Mouse (Mus musculus) ES-Bruce4 (cell line): ENCODE measurements around the gene Acsl6. TPM values are rescaled to one million over a fixed set of nuclear protein-coding genes. Genes with fewer than 3 reads are reported as not detected.
A peak's percentile ranks its signal among the peaks of the same experiment; 100 is the strongest.

Source experiments
- H3K27ac ChIP-seq: 2 replicates; pipeline ENCODE4 v1.5.1; 2012; ENCODE audit warnings: low read length, inconsistent platforms; ENCODE audit not compliant: insufficient read depth
- H3K27me3 ChIP-seq: 2 replicates; pipeline ENCODE4 v1.6.1; 2012; ENCODE audit warnings: mild to moderate bottlenecking, low read length, inconsistent platforms; ENCODE audit not compliant: control insufficient read depth, poor library complexity, insufficient read depth, severe bottlenecking
- H3K36me3 ChIP-seq: 2 replicates; pipeline ENCODE4 v1.6.1; 2012; ENCODE audit warnings: inconsistent platforms, mild to moderate bottlenecking, low read length, moderate library complexity; ENCODE audit not compliant: control insufficient read depth, poor library complexity, insufficient read depth, severe bottlenecking
- H3K4me1 ChIP-seq: one replicate; pipeline ENCODE4 v1.8.1; 2011; ENCODE audit warnings: low read length; ENCODE audit not compliant: control insufficient read depth, insufficient read depth
- H3K4me3 ChIP-seq: 2 replicates; pipeline ENCODE4 v1.5.1; 2011; ENCODE audit warnings: low read depth, mild to moderate bottlenecking, low read length
- H3K9ac ChIP-seq: 2 replicates; pipeline ENCODE4 v1.6.1; 2012; ENCODE audit warnings: low read depth, mild to moderate bottlenecking, inconsistent platforms; ENCODE audit not compliant: poor library complexity, severe bottlenecking
- H3K9me3 ChIP-seq: replicated peaks from 2 replicates; pipeline ENCODE4 v1.6.1; 2012; ENCODE audit warnings: mild to moderate bottlenecking, low read length, inconsistent platforms; ENCODE audit not compliant: control insufficient read depth, poor library complexity, insufficient read depth, severe bottlenecking
- CTCF ChIP-seq: IDR thresholded peaks from one replicate; pipeline ENCODE4 v1.8.1; 2011; ENCODE audit warnings: low read depth, low read length
- EP300 ChIP-seq: IDR thresholded peaks from 2 replicates; pipeline ENCODE4 v1.6.1; 2011; ENCODE audit warnings: low read depth, low read length; ENCODE audit not compliant: insufficient read depth
- POLR2A ChIP-seq: IDR thresholded peaks from one replicate; pipeline ENCODE4 v1.8.1; 2011; ENCODE audit warnings: low read length; ENCODE audit not compliant: insufficient read depth
- polyA plus RNA-seq: library from polyadenylated mRNA; stranded (reverse); fragments of >200 nt; gene quantifications from 2 replicates; pipeline ENCODE4 v1.2.4, GENCODE M21; 2011; ENCODE audit warnings: low read depth; ENCODE audit not compliant: missing spikeins, insufficient read depth, insufficient read length

Gene Acsl6
- polyA plus RNA-seq, 1 experiment, result 3.4 TPM

DNA sequence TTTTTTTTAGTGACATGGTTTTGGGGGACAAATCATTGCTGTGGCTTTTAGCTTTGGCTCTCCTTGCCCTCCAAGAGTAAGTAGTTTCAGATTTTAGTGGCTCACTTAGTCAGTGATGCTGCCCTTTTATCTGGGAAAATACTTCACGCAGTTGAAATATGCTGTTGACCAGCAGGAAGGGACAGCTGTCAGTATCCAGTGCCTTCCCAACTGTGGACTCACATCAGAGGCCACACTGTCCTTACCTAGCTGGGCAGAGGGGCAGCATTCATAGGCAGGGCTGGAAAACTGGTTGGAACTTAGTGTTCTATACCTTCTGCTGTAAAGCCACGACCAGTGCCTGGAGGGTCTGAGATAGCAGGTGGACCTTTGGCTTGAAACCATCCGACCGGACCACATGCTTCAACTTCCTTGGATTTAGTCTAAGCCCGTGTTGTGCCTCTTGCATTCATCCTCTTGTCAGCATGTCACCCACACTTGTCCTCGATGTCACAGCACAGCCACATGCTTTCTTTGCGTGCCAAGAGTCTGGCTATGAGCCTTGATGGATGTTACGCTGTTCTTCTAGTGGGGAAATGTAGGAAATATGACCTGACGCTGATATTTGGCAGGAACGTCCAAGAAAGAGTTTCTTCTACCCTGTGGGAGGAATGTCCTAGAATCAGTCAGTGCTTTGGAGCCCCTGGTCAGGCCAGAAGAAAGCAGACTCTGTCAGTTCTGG is 28.0 kb downstream of the Acsl6 start:
- H3K9me3 ChIP-seq, result no peaks in the 10 kb centered on the region
- H3K27ac ChIP-seq, result no peak overlapping the region
- H3K4me1 ChIP-seq, result no peaks in the 10 kb centered on the region
- H3K4me3 ChIP-seq, result no peak overlapping the region
- no peak for TF ChIP-seq EP300
- TF ChIP-seq POLR2A, result no peak
- no peak for TF ChIP-seq CTCF
- no peaks in the 10 kb centered on the region for H3K36me3 ChIP-seq
- no peak overlapping the region for H3K9ac ChIP-seq
- no peaks in the 10 kb centered on the region for H3K27me3 ChIP-seq

DNA sequence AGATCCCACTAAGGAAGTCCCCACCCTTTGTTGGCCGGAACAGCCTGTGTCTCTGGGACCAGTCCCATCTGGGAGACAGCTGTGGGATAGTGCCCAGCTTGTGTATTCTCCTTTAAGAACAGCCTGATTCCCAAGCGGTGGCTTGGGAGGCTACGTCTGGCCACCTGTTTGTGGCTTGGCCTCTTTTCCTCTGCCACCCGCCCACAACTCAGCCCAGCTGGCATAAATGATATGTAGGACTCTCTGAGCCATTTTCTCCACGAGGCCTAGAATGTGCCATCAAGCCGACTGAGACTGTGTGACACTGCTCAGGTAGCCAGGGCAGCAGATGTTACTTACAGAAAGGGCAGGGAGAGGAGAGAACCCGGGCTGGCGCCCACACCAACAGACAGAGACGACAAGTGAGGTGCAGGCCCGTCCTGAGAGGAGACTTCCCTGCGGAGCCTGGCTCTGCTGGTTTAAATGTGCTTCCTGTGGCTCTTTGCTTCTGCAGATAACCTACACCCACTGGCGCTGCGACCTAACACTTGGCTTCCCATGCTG is 32.6 kb downstream of the Acsl6 start:
- H3K4me3 ChIP-seq, result no peak overlapping the region
- H3K4me1 ChIP-seq, result no peaks in the 10 kb centered on the region
- H3K9me3 ChIP-seq, result no peaks in the 10 kb centered on the region
- H3K36me3 ChIP-seq, result no peaks in the 10 kb centered on the region
- no peak overlapping the region for H3K9ac ChIP-seq
- H3K27ac ChIP-seq, result no peak overlapping the region
- H3K27me3 ChIP-seq, result no peaks in the 10 kb centered on the region
- TF ChIP-seq EP300, result no peak
- TF ChIP-seq POLR2A, result no peak

- TF ChIP-seq EP300 (no peak), POLR2A (no peak), CTCF (no peak)
- no peaks in the 10 kb centered on the region for H3K4me1 ChIP-seq
- H3K9me3 ChIP-seq, result no peaks in the 10 kb centered on the region
- H3K9ac ChIP-seq, result no peak overlapping the region
- H3K27ac ChIP-seq, result no peak overlapping the region
- H3K27me3 ChIP-seq, result no peaks in the 10 kb centered on the region
- H3K36me3 ChIP-seq, result no peaks in the 10 kb centered on the region
- H3K4me3 ChIP-seq, result no peak overlapping the region
These were observed 40.1 kb downstream of the Acsl6 start for GRCm38 (mm10) chr11:54343703-54344102.

DNA sequence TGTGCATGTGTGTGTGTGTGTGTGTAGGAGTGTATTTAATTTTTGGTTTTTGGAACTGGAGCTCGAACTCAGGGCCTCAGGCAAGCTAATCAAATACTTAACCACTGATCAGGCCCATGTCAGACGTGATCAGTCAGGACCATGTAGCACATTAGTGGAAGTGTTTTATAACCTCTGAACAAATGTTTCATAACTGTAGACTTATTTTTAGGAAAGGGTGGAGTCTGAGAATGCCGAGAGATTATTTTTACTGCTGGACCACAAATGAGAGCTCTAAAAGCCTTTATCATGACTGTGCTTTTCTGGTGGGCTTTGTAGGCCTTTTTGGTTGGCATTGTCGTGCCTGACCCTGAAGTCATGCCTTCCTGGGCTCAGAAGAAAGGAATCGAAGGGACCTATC is 48.1 kb downstream of the Acsl6 start:
- Histone ChIP-seq H3K36me3 (no peaks in the 10 kb centered on the region), H3K4me1 (peaks cover 2% of the 10 kb centered on the region), H3K9me3 (no peaks in the 10 kb centered on the region), H3K27me3 (no peaks in the 10 kb centered on the region), H3K4me3 (no peak overlapping the region), H3K27ac (no peak overlapping the region), H3K9ac (no peak overlapping the region)
- no peak for TF ChIP-seq POLR2A
- no peak for TF ChIP-seq EP300
- TF ChIP-seq CTCF, result no peak

DNA sequence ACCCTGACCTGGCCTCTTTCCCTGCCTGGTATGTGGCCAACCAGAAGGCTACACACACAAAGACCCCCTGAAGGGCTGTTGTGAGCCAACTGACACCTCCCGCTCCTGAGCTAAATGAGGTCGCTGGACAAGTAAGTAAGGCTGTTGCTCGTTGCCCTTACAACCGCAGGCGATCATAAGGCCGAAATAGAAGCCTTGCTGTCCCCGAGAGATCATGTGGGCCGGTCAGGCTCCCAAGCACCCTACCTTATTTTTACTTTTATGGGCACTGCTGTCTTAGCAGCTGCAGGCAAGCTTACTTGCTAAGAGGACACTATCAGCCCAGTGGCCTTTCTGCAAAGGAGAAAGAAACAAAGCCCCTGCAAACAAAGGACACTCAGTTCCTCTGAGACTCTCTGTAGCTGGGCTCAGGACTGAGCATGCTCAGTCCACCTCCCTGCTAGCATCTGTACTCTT is 49.6 kb downstream of the Acsl6 start:
- H3K9ac ChIP-seq, result no peak overlapping the region
- peaks cover 2% of the 10 kb centered on the region for H3K4me1 ChIP-seq
- TF ChIP-seq CTCF (no peak), EP300 (0 out of 2 replicates have a peak, but pooled peaks have one; percentile 7), POLR2A (no peak)
- H3K36me3 ChIP-seq, result no peaks in the 10 kb centered on the region
- no peak overlapping the region for H3K27ac ChIP-seq
- no peaks in the 10 kb centered on the region for H3K27me3 ChIP-seq
- H3K9me3 ChIP-seq, result no peaks in the 10 kb centered on the region
- H3K4me3 ChIP-seq, result no peak overlapping the region
